Mouse (Mus musculus): ENCODE data around the gene Olfr466.

Olfr466 gene

GRCm38 (mm10) chr13:65149940-65150339, at the start of gene Olfr466:
TSS of gene Olfr466 (plus strand) at chr13:65150240.
- WGBS, result 89% methylated on average over 1 of the region's 1 CpGs

DNA sequence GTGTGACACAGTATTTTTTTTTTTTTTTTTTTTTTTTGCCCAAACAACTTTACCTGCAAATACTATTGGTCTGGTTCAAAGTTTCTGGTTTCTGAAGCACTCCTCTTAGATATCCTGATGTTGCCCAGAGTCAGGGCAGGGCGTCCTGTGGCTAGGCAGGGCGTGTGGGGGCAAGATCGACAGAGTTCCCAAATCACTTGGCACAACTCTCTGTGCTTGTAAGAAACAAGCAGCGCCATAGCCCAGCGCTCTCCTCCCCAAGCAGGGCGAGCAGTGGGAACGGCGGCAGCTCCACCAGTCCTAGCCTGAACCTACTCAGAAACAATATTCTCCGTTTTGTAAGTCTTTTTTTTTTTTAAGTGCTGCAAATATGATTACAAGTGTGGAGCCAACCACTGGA, 49.4 kb upstream of the Olfr466 start:
- 93% methylated on average over 9 of the region's 9 CpGs for WGBS

GRCm38 (mm10) chr13:65101232-65101631, 48.8 kb upstream of the Olfr466 start:
- 59% methylated on average over 3 of the region's 3 CpGs for WGBS

GRCm38 (mm10) chr13:65111961-65112360, 38.1 kb upstream of the Olfr466 start:
- under 1% methylated on average over 5 of the region's 5 CpGs for WGBS

- WGBS, result under 1% methylated on average over 60 of the region's 60 CpGs
These were observed 37.5 kb upstream of the Olfr466 start, which contains the start of gene Mfsd14b for GRCm38 (mm10) chr13:65112459-65113110. TSS of gene Mfsd14b (minus strand) at chr13:65112975.

DNA sequence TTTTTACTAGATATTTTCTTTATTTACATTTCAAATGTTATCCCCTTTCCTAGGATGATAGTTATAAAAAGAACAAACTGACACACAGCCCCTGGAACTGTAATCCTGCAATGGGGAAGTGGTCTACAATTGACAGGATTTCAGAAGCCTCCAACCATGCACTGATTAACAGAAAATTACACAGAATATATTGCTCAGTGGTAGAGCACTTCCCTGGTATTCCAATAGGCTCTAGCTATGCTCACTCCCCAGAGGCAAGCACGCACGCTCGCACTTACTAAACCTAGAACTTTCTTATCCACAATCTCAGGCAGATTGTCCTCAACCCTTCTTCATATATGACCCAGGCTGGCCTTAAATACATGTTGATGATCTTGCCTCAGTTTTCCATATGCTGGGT, 36.8 kb upstream of the Olfr466 start:
- WGBS, result 56% methylated on average over 3 of the region's 3 CpGs

- 63% methylated on average over 3 of the region's 3 CpGs for WGBS
These were observed 29.1 kb upstream of the Olfr466 start for GRCm38 (mm10) chr13:65120984-65121383.

DNA sequence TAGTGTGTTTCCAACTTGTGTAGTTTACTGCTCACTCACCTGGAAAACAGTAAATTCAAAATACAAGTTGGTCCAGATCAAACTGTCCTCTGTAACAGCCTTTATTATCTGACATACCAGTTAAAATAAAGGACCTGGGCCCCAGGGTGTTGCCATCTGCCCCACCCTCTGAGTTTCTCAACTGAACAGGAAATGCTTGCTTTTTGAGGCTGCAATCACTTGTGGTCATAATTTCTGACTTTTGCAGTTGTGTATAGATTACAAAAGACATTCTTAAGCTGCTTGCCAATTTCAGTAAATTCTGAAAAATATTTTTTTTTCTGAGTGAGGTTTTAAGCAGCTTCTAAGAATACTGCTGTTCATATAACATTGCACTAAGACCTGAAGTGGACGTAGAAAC, 27.9 kb upstream of the Olfr466 start:
- 79% methylated on average over 1 of the region's 1 CpGs for WGBS

GRCm38 (mm10) chr13:65127063-65127847, 22.8 kb upstream of the Olfr466 start:
- WGBS, result 70% methylated on average over 3 of the region's 3 CpGs

DNA sequence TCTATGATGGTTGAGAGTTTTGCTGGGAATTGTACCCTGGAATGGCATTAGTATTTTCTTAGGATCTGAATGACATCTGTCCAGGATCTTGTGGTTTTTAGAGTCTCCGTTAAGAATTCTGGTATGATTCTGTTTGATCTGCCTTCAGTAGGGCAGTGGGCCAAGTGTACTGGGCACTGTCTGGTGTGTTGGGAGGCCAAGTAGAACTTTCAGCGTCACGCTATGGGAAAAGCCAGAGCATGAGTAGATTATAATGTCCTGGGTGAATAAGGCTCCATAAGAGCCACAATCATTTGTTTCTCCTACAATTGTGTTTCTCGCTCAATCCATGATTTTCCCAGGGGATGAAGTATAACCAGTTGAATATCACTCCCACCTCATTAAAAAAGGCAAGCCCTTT, 12.3 kb upstream of the Olfr466 start, which contains the start of gene Olfr465-ps1:
TSS of gene Olfr465-ps1 (plus strand) at position 301 of the 400 bp plus-strand sequence.
- WGBS, result 78% methylated on average over 4 of the region's 4 CpGs

GRCm38 (mm10) chr13:65174102-65174501, 24.1 kb downstream of the Olfr466 start:
- whole genome bisulfite sequencing, result 88% methylated on average over 3 of the region's 3 CpGs

GRCm38 (mm10) chr13:65175734-65176471, 25.9 kb downstream of the Olfr466 start:
- WGBS, result 20% methylated on average over 46 of the region's 46 CpGs

GRCm38 (mm10) chr13:65176472-65177091, 26.5 kb downstream of the Olfr466 start:
- WGBS, result 58% methylated on average over 15 of the region's 15 CpGs

DNA sequence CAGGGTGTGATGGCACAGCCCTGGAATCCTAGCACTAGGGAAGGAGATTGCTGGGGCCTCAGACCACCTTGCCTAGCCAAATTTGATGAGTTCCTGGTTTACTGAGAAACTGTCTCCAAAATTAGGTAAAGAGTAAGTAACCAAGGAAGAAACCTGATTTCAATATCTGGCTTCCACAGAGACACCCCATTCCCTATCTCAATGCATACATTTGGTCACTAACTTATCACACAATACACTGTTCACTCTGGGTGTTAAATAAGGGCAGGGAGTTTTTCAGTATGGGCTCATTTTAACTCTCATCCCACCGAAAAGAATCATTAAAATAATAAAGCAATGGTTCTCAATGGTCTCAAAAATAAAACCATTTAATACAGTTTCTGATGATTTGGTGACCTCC, 50.6 kb downstream of the Olfr466 start:
- 74% methylated on average over 1 of the region's 1 CpGs for WGBS
